Mouse (Mus musculus): Measurements from ENCODE around the gene Chrnd. TPM values are rescaled to one million over a fixed set of nuclear protein-coding genes. Genes with fewer than 3 reads are reported as not detected.

The Chrnd gene
- 0.05 and 0.33 TPM in 2 replicates for polyA plus RNA-seq (2012; rRNA removed)

DNA sequence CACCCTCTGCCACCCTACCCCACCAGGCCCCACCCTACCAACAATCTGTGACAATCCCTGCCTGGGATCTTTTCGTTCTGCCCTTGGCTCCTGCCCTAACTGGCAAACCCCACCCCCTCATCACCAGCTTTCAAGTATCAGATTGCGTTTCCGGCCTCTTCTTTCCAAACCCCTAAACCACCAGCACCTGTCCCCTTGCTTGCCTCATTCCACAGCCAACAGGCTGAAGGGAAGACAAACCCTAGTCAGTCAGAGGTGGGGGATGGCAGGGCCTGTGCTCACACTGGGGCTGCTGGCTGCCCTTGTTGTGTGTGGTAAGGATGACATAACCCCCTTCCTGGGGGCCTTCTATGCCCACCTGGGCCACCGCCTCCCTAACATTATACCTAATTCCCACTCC, at the start of gene Chrnd:
Chrnd (plus strand) TSS at position 179 of the 400 bp plus-strand sequence.
- WGBS = 26% methylated on average over 4 of the region's 4 CpGs
- Histone ChIP-seq H3K4me3 (ENCODE audit: low read depth, low read length) (no peak within 1 kb of the TSS), H3K36me3 (ENCODE audit: control insufficient read depth, insufficient read depth, low read length) (no peaks in the 10 kb centered on the region), H3K27ac (ENCODE audit: insufficient read depth, low read depth, low read length) (no peak within 1 kb of the TSS), H3K4me1 (ENCODE audit: control insufficient read depth, insufficient read depth, insufficient read length, low read length) (peaks cover 8% of the 10 kb centered on the region; the same call in 1 of the 2 replicates), H3K27me3 (ENCODE audit: control insufficient read depth, insufficient read depth, low read length) (peaks cover 18% of the 10 kb centered on the region)
- TF ChIP-seq POLR2A (IDR thresholded peaks at IDR 0.05; ENCODE audit: low read depth, low read length) (no peak), CTCF (IDR thresholded peaks at IDR 0.05; ENCODE audit: extremely low read depth, insufficient read length, insufficient replicate concordance, low read depth, low read length) (no peak)

GRCm38 (mm10) chr1:87141550-87141949, 48.9 kb upstream of the Chrnd start:
- no peak overlapping the region for H3K27ac ChIP-seq (ENCODE audit: insufficient read depth, low read depth, low read length)
- no peaks in the 10 kb centered on the region for H3K27me3 ChIP-seq (ENCODE audit: control insufficient read depth, insufficient read depth, low read length)
- H3K4me1 ChIP-seq (ENCODE audit: control insufficient read depth, insufficient read depth, insufficient read length, low read length) = no peaks in the 10 kb centered on the region
- 94% methylated on average over 4 of the region's 4 CpGs for WGBS
- no peak overlapping the region for H3K4me3 ChIP-seq (ENCODE audit: low read depth, low read length)
- TF ChIP-seq CTCF (IDR thresholded peaks at IDR 0.05; ENCODE audit: extremely low read depth, insufficient read length, insufficient replicate concordance, low read depth, low read length) = no peak
- TF ChIP-seq POLR2A (IDR thresholded peaks at IDR 0.05; ENCODE audit: low read depth, low read length) = no peak
- H3K36me3 ChIP-seq (ENCODE audit: control insufficient read depth, insufficient read depth, low read length) = no peaks in the 10 kb centered on the region

DNA sequence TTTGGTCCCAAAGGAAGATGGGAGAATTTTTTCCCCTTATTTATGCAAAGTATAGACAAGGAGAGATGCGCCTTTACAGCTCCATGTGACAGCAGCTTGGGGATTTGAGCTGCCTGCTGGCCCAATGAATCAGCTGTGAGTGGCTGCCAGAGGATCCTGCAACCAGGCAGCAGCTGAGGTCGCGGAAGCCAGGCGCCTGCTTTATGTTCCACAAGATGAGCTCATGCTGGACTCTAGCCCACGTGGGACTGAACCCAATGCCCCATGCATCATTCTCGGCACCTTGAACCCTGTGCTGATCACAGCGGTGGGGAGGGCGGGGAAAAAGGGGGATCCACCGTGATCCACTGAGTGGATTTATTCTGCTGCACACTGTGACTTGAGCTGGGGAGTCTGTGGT, 48.0 kb upstream of the Chrnd start:
- no peak overlapping the region for H3K27ac ChIP-seq (ENCODE audit: insufficient read depth, low read depth, low read length)
- no peak for TF ChIP-seq CTCF (IDR thresholded peaks at IDR 0.05; ENCODE audit: extremely low read depth, insufficient read length, insufficient replicate concordance, low read depth, low read length)
- no peak for TF ChIP-seq POLR2A (IDR thresholded peaks at IDR 0.05; ENCODE audit: low read depth, low read length)
- no peaks in the 10 kb centered on the region for H3K4me1 ChIP-seq (ENCODE audit: control insufficient read depth, insufficient read depth, insufficient read length, low read length)
- no peaks in the 10 kb centered on the region for H3K36me3 ChIP-seq (ENCODE audit: control insufficient read depth, insufficient read depth, low read length)
- H3K4me3 ChIP-seq (ENCODE audit: low read depth, low read length) = no peak overlapping the region
- no peaks in the 10 kb centered on the region for H3K27me3 ChIP-seq (ENCODE audit: control insufficient read depth, insufficient read depth, low read length)
- WGBS = 36% methylated on average over 9 of the region's 9 CpGs

GRCm38 (mm10) chr1:87143141-87143540, 47.3 kb upstream of the Chrnd start:
- Histone ChIP-seq H3K4me3 (ENCODE audit: low read depth, low read length) (no peak overlapping the region), H3K36me3 (ENCODE audit: control insufficient read depth, insufficient read depth, low read length) (no peaks in the 10 kb centered on the region), H3K27me3 (ENCODE audit: control insufficient read depth, insufficient read depth, low read length) (no peaks in the 10 kb centered on the region), H3K4me1 (ENCODE audit: control insufficient read depth, insufficient read depth, insufficient read length, low read length) (no peaks in the 10 kb centered on the region), H3K27ac (ENCODE audit: insufficient read depth, low read depth, low read length) (no peak overlapping the region)
- 79% methylated on average over 10 of the region's 10 CpGs for WGBS
- TF ChIP-seq CTCF (IDR thresholded peaks at IDR 0.05; ENCODE audit: extremely low read depth, insufficient read length, insufficient replicate concordance, low read depth, low read length) (no peak), POLR2A (IDR thresholded peaks at IDR 0.05; ENCODE audit: low read depth, low read length) (no peak)

GRCm38 (mm10) chr1:87149422-87149821, 41.0 kb upstream of the Chrnd start:
- H3K4me1 ChIP-seq (ENCODE audit: control insufficient read depth, insufficient read depth, insufficient read length, low read length) = peaks cover 7% of the 10 kb centered on the region
- H3K4me3 ChIP-seq (ENCODE audit: low read depth, low read length) = no peak overlapping the region
- WGBS = 57% methylated on average over 13 of the region's 13 CpGs
- peaks cover 18% of the 10 kb centered on the region for H3K27me3 ChIP-seq (ENCODE audit: control insufficient read depth, insufficient read depth, low read length)
- H3K36me3 ChIP-seq (ENCODE audit: control insufficient read depth, insufficient read depth, low read length) = no peaks in the 10 kb centered on the region
- no peak for TF ChIP-seq CTCF (IDR thresholded peaks at IDR 0.05; ENCODE audit: extremely low read depth, insufficient read length, insufficient replicate concordance, low read depth, low read length)
- no peak for TF ChIP-seq POLR2A (IDR thresholded peaks at IDR 0.05; ENCODE audit: low read depth, low read length)
- H3K27ac ChIP-seq (ENCODE audit: insufficient read depth, low read depth, low read length) = no peak overlapping the region

GRCm38 (mm10) chr1:87151286-87151685, 39.1 kb upstream of the Chrnd start:
- no peak overlapping the region for H3K27ac ChIP-seq (ENCODE audit: insufficient read depth, low read depth, low read length)
- peaks cover 37% of the 10 kb centered on the region for H3K27me3 ChIP-seq (ENCODE audit: control insufficient read depth, insufficient read depth, low read length)
- H3K4me3 ChIP-seq (ENCODE audit: low read depth, low read length) = no peak overlapping the region
- WGBS = 26% methylated on average over 6 of the region's 6 CpGs
- no peak for TF ChIP-seq CTCF (IDR thresholded peaks at IDR 0.05; ENCODE audit: extremely low read depth, insufficient read length, insufficient replicate concordance, low read depth, low read length)
- TF ChIP-seq POLR2A (IDR thresholded peaks at IDR 0.05; ENCODE audit: low read depth, low read length) = no peak
- no peaks in the 10 kb centered on the region for H3K36me3 ChIP-seq (ENCODE audit: control insufficient read depth, insufficient read depth, low read length)
- H3K4me1 ChIP-seq (ENCODE audit: control insufficient read depth, insufficient read depth, insufficient read length, low read length) = peaks cover 8% of the 10 kb centered on the region

- H3K27me3 ChIP-seq (ENCODE audit: control insufficient read depth, insufficient read depth, low read length) = peaks cover 56% of the 10 kb centered on the region
- H3K27ac ChIP-seq (ENCODE audit: insufficient read depth, low read depth, low read length) = no peak overlapping the region
- H3K4me3 ChIP-seq (ENCODE audit: low read depth, low read length) = peak overlapping the region; percentile 46
- H3K4me1 ChIP-seq (ENCODE audit: control insufficient read depth, insufficient read depth, insufficient read length, low read length) = peaks cover 8% of the 10 kb centered on the region
- TF ChIP-seq CTCF (IDR thresholded peaks at IDR 0.05; ENCODE audit: extremely low read depth, insufficient read length, insufficient replicate concordance, low read depth, low read length) (no peak), POLR2A (IDR thresholded peaks at IDR 0.05; ENCODE audit: low read depth, low read length) (no peak)
- H3K36me3 ChIP-seq (ENCODE audit: control insufficient read depth, insufficient read depth, low read length) = no peaks in the 10 kb centered on the region
- 3% methylated on average over 72 of the region's 72 CpGs for WGBS
These were observed 36.5 kb upstream of the Chrnd start for GRCm38 (mm10) chr1:87153776-87154500.

Measured in small intestine, adult 2 months (tissue).